Mouse (Mus musculus) hindbrain, embryonic 13.5 days (tissue): ENCODE measurements at regions not wholly inside any gene's neighbourhood (a gene's known extent, or its start where the extent isn't known, plus 50 kb on each side); places are given as distances from the start of the nearest gene placed in this dataset.

Source experiments
- ATAC-seq: fragments of 200-750 bp; cut with Nextera tagmentation; 2 replicates; pipeline ENCODE4 v1.8.0; 2017; ENCODE audit warnings: moderate TSS enrichment; ENCODE audit not compliant: low FRiP score
- H3K27ac ChIP-seq: fragments of 300-500 bp; sonication (generic); 2 replicates; pipeline ENCODE4 v1.5.1; 2015; ENCODE audit warnings: inconsistent platforms, mild to moderate bottlenecking, moderate library complexity
- H3K27me3 ChIP-seq: fragments of 300-500 bp; sonication (generic); 2 replicates; pipeline ENCODE4 v1.6.1; 2015; ENCODE audit warnings: mild to moderate bottlenecking, inconsistent platforms
- H3K36me3 ChIP-seq: fragments of 300-500 bp; sonication (generic); 2 replicates; pipeline ENCODE4 v1.6.1; 2015; ENCODE audit warnings: mild to moderate bottlenecking, inconsistent platforms
- H3K4me1 ChIP-seq: fragments of 300-500 bp; sonication (generic); replicated peaks from 2 replicates; pipeline ENCODE4 v1.6.1; 2015; ENCODE audit warnings: inconsistent platforms
- H3K4me2 ChIP-seq: fragments of 300-500 bp; sonication (generic); 2 replicates; pipeline ENCODE4 v1.6.1; 2015; ENCODE audit warnings: inconsistent platforms, mild to moderate bottlenecking, moderate library complexity
- H3K4me3 ChIP-seq: fragments of 300-500 bp; sonication (generic); 2 replicates; pipeline ENCODE4 v1.5.1; 2015; ENCODE audit warnings: mild to moderate bottlenecking, inconsistent platforms
- H3K9ac ChIP-seq: fragments of 300-500 bp; sonication (generic); 2 replicates; pipeline ENCODE4 v1.6.1; 2015; ENCODE audit warnings: mild to moderate bottlenecking, inconsistent platforms
- H3K9me3 ChIP-seq: fragments of 300-500 bp; sonication (generic); 2 replicates; pipeline ENCODE4 v1.6.1; 2016; ENCODE audit warnings: inconsistent platforms
- WGBS: fragments of 180-500 bp; shearing (Covaris S2); methylation state at CpG from one replicate; pipeline ENCODE4 v1.1.7; 2015; 5-methylcytosine and 5-hydroxymethylcytosine counted together

- WGBS = 52% methylated on average over 3 of the region's 3 CpGs
- H3K27ac ChIP-seq = no peak overlapping the region
- no peak overlapping the region for H3K9ac ChIP-seq
- no peak overlapping the region for H3K4me2 ChIP-seq
- peaks cover 29% of the 10 kb centered on the region for H3K4me1 ChIP-seq
- no peaks in the 10 kb centered on the region for H3K9me3 ChIP-seq
- no peak overlapping the region for H3K4me3 ChIP-seq
- 0 out of 2 replicates have a peak, but pooled peaks cover 2% of the 10 kb centered on the region for H3K27me3 ChIP-seq
- no peak for ATAC-seq
- no peaks in the 10 kb centered on the region for H3K36me3 ChIP-seq
Observed at GRCm38 (mm10) chr12:28380203-28380602, 172.0 kb downstream of the Dcdc2c start.

- no peak for ATAC-seq
- Histone ChIP-seq H3K9ac (no peak overlapping the region), H3K27me3 (0 out of 2 replicates have a peak, but pooled peaks cover 2% of the 10 kb centered on the region), H3K4me2 (no peak overlapping the region), H3K4me1 (peaks cover 29% of the 10 kb centered on the region), H3K9me3 (no peaks in the 10 kb centered on the region), H3K36me3 (no peaks in the 10 kb centered on the region), H3K27ac (no peak overlapping the region), H3K4me3 (no peak overlapping the region)
- 69% methylated on average over 3 of the region's 3 CpGs for WGBS
Observed at GRCm38 (mm10) chr12:28377968-28378367, 174.2 kb downstream of the Dcdc2c start.

GRCm38 (mm10) chr12:28377373-28377772 lies 174.8 kb downstream of the Dcdc2c start:
- H3K4me1 ChIP-seq = peaks cover 29% of the 10 kb centered on the region
- H3K4me3 ChIP-seq = no peak overlapping the region
- 0 out of 2 replicates have a peak, but pooled peaks cover 2% of the 10 kb centered on the region for H3K27me3 ChIP-seq
- no peaks in the 10 kb centered on the region for H3K9me3 ChIP-seq
- ATAC-seq = no peak
- 48% methylated on average over 4 of the region's 4 CpGs for WGBS
- no peak overlapping the region for H3K9ac ChIP-seq
- H3K36me3 ChIP-seq = no peaks in the 10 kb centered on the region
- no peak overlapping the region for H3K4me2 ChIP-seq
- peak overlapping the region; percentile 31; the same call in 1 of the 2 replicates for H3K27ac ChIP-seq

- peak; percentile 39; the same call in 1 of the 2 replicates for ATAC-seq
Observed at GRCm38 (mm10) chr12:28376770-28377169, 175.4 kb downstream of the Dcdc2c start.

GRCm38 (mm10) chr12:28365304-28365703 lies 186.9 kb downstream of the Dcdc2c start:
- Histone ChIP-seq H3K27me3 (no peaks in the 10 kb centered on the region), H3K9ac (no peak overlapping the region), H3K9me3 (no peaks in the 10 kb centered on the region), H3K27ac (no peak overlapping the region), H3K4me1 (no peaks in the 10 kb centered on the region), H3K4me2 (no peak overlapping the region), H3K4me3 (no peak overlapping the region), H3K36me3 (no peaks in the 10 kb centered on the region)
- no peak for ATAC-seq
- WGBS = 74% methylated on average over 2 of the region's 2 CpGs

More at GRCm38 (mm10) chr12:28376770-28377169, 175.4 kb downstream of the Dcdc2c start:
- no peak overlapping the region for H3K9ac ChIP-seq
- H3K4me2 ChIP-seq = no peak overlapping the region
- 0 out of 2 replicates have a peak, but pooled peaks cover 2% of the 10 kb centered on the region for H3K27me3 ChIP-seq
- H3K4me3 ChIP-seq = no peak overlapping the region
- no peaks in the 10 kb centered on the region for H3K9me3 ChIP-seq
- no peak overlapping the region for H3K27ac ChIP-seq
- no peaks in the 10 kb centered on the region for H3K36me3 ChIP-seq
- peaks cover 29% of the 10 kb centered on the region for H3K4me1 ChIP-seq
- WGBS = 22% methylated on average over 4 of the region's 4 CpGs

- 33% methylated on average over 7 of the region's 7 CpGs for WGBS
- Histone ChIP-seq H3K36me3 (no peaks in the 10 kb centered on the region), H3K4me3 (no peak overlapping the region), H3K4me2 (no peak overlapping the region), H3K27ac (no peak overlapping the region), H3K4me1 (no peaks in the 10 kb centered on the region), H3K27me3 (no peaks in the 10 kb centered on the region), H3K9me3 (0 out of 2 replicates have a peak, but pooled peaks cover 5% of the 10 kb centered on the region), H3K9ac (no peak overlapping the region)
- no peak for ATAC-seq
Observed at GRCm38 (mm10) chr12:28358737-28359333, 193.4 kb downstream of the Dcdc2c start.

GRCm38 (mm10) chr12:28357764-28358163 lies 194.4 kb downstream of the Dcdc2c start:
- Histone ChIP-seq H3K4me3 (no peak overlapping the region), H3K9ac (no peak overlapping the region), H3K4me2 (no peak overlapping the region), H3K27ac (no peak overlapping the region), H3K36me3 (no peaks in the 10 kb centered on the region), H3K27me3 (no peaks in the 10 kb centered on the region), H3K4me1 (no peaks in the 10 kb centered on the region), H3K9me3 (0 out of 2 replicates have a peak, but pooled peaks cover 5% of the 10 kb centered on the region)
- no peak for ATAC-seq
- 86% methylated on average over 10 of the region's 10 CpGs for WGBS

- WGBS = 62% methylated on average over 3 of the region's 3 CpGs
- Histone ChIP-seq H3K4me3 (no peak overlapping the region), H3K27ac (no peak overlapping the region), H3K9ac (no peak overlapping the region), H3K27me3 (no peaks in the 10 kb centered on the region), H3K4me1 (no peaks in the 10 kb centered on the region), H3K4me2 (no peak overlapping the region), H3K36me3 (no peaks in the 10 kb centered on the region), H3K9me3 (0 out of 2 replicates have a peak, but pooled peaks cover 5% of the 10 kb centered on the region)
- ATAC-seq = no peak
Observed at GRCm38 (mm10) chr12:28353140-28353539, 199.1 kb downstream of the Dcdc2c start.

GRCm38 (mm10) chr12:28352571-28352970 lies 199.6 kb downstream of the Dcdc2c start:
- H3K9me3 ChIP-seq = 0 out of 2 replicates have a peak, but pooled peaks cover 5% of the 10 kb centered on the region
- ATAC-seq = no peak
- 76% methylated on average over 3 of the region's 3 CpGs for WGBS
- H3K36me3 ChIP-seq = no peaks in the 10 kb centered on the region
- no peaks in the 10 kb centered on the region for H3K27me3 ChIP-seq
- no peak overlapping the region for H3K4me3 ChIP-seq
- no peaks in the 10 kb centered on the region for H3K4me1 ChIP-seq
- no peak overlapping the region for H3K4me2 ChIP-seq
- no peak overlapping the region for H3K27ac ChIP-seq
- H3K9ac ChIP-seq = no peak overlapping the region

GRCm38 (mm10) chr12:28342735-28343134 lies 209.5 kb downstream of the Dcdc2c start:
- no peaks in the 10 kb centered on the region for H3K4me1 ChIP-seq
- no peaks in the 10 kb centered on the region for H3K27me3 ChIP-seq
- 90% methylated on average over 2 of the region's 2 CpGs for WGBS
- no peak overlapping the region for H3K9ac ChIP-seq
- no peaks in the 10 kb centered on the region for H3K36me3 ChIP-seq
- H3K27ac ChIP-seq = no peak overlapping the region
- H3K9me3 ChIP-seq = no peaks in the 10 kb centered on the region
- ATAC-seq = no peak
- H3K4me3 ChIP-seq = no peak overlapping the region
- no peak overlapping the region for H3K4me2 ChIP-seq

- no peaks in the 10 kb centered on the region for H3K36me3 ChIP-seq
- no peak for ATAC-seq
- 49% methylated on average over 5 of the region's 5 CpGs for WGBS
Observed at GRCm38 (mm10) chr12:28332591-28332990, 219.6 kb downstream of the Dcdc2c start.

GRCm38 (mm10) chr12:28331843-28332242 lies 220.4 kb downstream of the Dcdc2c start:
- Histone ChIP-seq H3K27me3 (no peaks in the 10 kb centered on the region), H3K36me3 (no peaks in the 10 kb centered on the region), H3K9ac (no peak overlapping the region), H3K9me3 (no peaks in the 10 kb centered on the region), H3K4me2 (no peak overlapping the region), H3K4me1 (no peaks in the 10 kb centered on the region), H3K4me3 (no peak overlapping the region), H3K27ac (no peak overlapping the region)
- ATAC-seq = no peak
- WGBS = 88% methylated on average over 2 of the region's 2 CpGs

More at GRCm38 (mm10) chr12:28332591-28332990, 219.6 kb downstream of the Dcdc2c start:
- Histone ChIP-seq H3K27ac (no peak overlapping the region), H3K4me3 (no peak overlapping the region), H3K9me3 (no peaks in the 10 kb centered on the region), H3K9ac (no peak overlapping the region), H3K27me3 (no peaks in the 10 kb centered on the region), H3K4me1 (no peaks in the 10 kb centered on the region), H3K4me2 (no peak overlapping the region)

- no peaks in the 10 kb centered on the region for H3K9me3 ChIP-seq
- 33% methylated on average over 2 of the region's 2 CpGs for WGBS
- no peaks in the 10 kb centered on the region for H3K4me1 ChIP-seq
- H3K9ac ChIP-seq = no peak overlapping the region
- H3K4me3 ChIP-seq = no peak overlapping the region
- H3K36me3 ChIP-seq = no peaks in the 10 kb centered on the region
- no peaks in the 10 kb centered on the region for H3K27me3 ChIP-seq
- H3K27ac ChIP-seq = no peak overlapping the region
- no peak overlapping the region for H3K4me2 ChIP-seq
- no peak for ATAC-seq
Observed at GRCm38 (mm10) chr12:28323659-28324058, 228.5 kb downstream of the Dcdc2c start.
